Mouse (Mus musculus): ENCODE data around the gene Chrna9. TPM values are rescaled to one million over a fixed set of nuclear protein-coding genes. Genes with fewer than 3 reads are reported as not detected.

Gene Chrna9
- polyA plus RNA-seq, 1 experiment from 2014 or later, result 0.10 TPM

- Histone ChIP-seq H3K27ac (replicated peaks) (no peak overlapping the region), H3K27me3 (ENCODE audit: low read depth, poor library complexity, severe bottlenecking) (0 out of 2 replicates have a peak, but pooled peaks cover 3% of the 10 kb centered on the region), H3K9me3 (replicated peaks) (no peaks in the 10 kb centered on the region), H3K4me3 (no peak overlapping the region), H3K36me3 (no peaks in the 10 kb centered on the region), H3K4me1 (0 out of 2 replicates have a peak, but pooled peaks cover 8% of the 10 kb centered on the region)
- no peak for DNase-seq (ENCODE audit: low spot score)
- WGBS, result 51% methylated on average over 16 of the region's 16 CpGs
Observed at GRCm38 (mm10) chr5:66005041-66005678, 70.4 kb downstream of the Chrna9 start.

GRCm38 (mm10) chr5:66008245-66008967 is 73.7 kb downstream of the Chrna9 start:
- Histone ChIP-seq H3K36me3 (no peaks in the 10 kb centered on the region), H3K27me3 (ENCODE audit: low read depth, poor library complexity, severe bottlenecking) (0 out of 2 replicates have a peak, but pooled peaks cover 3% of the 10 kb centered on the region), H3K27ac (replicated peaks) (no peak overlapping the region), H3K9me3 (replicated peaks) (no peaks in the 10 kb centered on the region), H3K4me1 (0 out of 2 replicates have a peak, but pooled peaks cover 8% of the 10 kb centered on the region), H3K4me3 (no peak overlapping the region)
- no peak for DNase-seq (ENCODE audit: low spot score)
- WGBS, result 88% methylated on average over 15 of the region's 15 CpGs

- Histone ChIP-seq H3K4me3 (no peak overlapping the region), H3K4me1 (no peaks in the 10 kb centered on the region), H3K36me3 (no peaks in the 10 kb centered on the region), H3K27me3 (ENCODE audit: low read depth, poor library complexity, severe bottlenecking) (no peaks in the 10 kb centered on the region), H3K9me3 (replicated peaks) (no peaks in the 10 kb centered on the region), H3K27ac (replicated peaks) (no peak overlapping the region)
- no peak for DNase-seq (ENCODE audit: low spot score)
- 86% methylated on average over 3 of the region's 3 CpGs for WGBS
Observed at GRCm38 (mm10) chr5:66013999-66014398, 79.3 kb downstream of the Chrna9 start.

GRCm38 (mm10) chr5:66014437-66014836 is 79.7 kb downstream of the Chrna9 start:
- Histone ChIP-seq H3K4me1 (no peaks in the 10 kb centered on the region), H3K27me3 (ENCODE audit: low read depth, poor library complexity, severe bottlenecking) (no peaks in the 10 kb centered on the region), H3K4me3 (no peak overlapping the region), H3K9me3 (replicated peaks) (no peaks in the 10 kb centered on the region), H3K27ac (replicated peaks) (no peak overlapping the region), H3K36me3 (no peaks in the 10 kb centered on the region)
- DNase-seq (ENCODE audit: low spot score), result no peak
- 87% methylated on average over 2 of the region's 2 CpGs for WGBS

- H3K27me3 ChIP-seq (ENCODE audit: low read depth, poor library complexity, severe bottlenecking), result no peaks in the 10 kb centered on the region
- no peak overlapping the region for H3K4me3 ChIP-seq
- no peak for DNase-seq (ENCODE audit: low spot score)
- H3K4me1 ChIP-seq, result no peaks in the 10 kb centered on the region
- 91% methylated on average over 2 of the region's 2 CpGs for WGBS
- no peaks in the 10 kb centered on the region for H3K9me3 ChIP-seq (replicated peaks)
- H3K36me3 ChIP-seq, result no peaks in the 10 kb centered on the region
- H3K27ac ChIP-seq (replicated peaks), result no peak overlapping the region
Observed at GRCm38 (mm10) chr5:66015449-66015961, 80.8 kb downstream of the Chrna9 start.

GRCm38 (mm10) chr5:66026796-66027195 is 92.1 kb downstream of the Chrna9 start:
- 98% methylated on average over 31 of the region's 31 CpGs for WGBS
- Histone ChIP-seq H3K4me1 (no peaks in the 10 kb centered on the region), H3K9me3 (replicated peaks) (peaks cover 19% of the 10 kb centered on the region), H3K4me3 (no peak overlapping the region), H3K27me3 (ENCODE audit: low read depth, poor library complexity, severe bottlenecking) (no peaks in the 10 kb centered on the region), H3K27ac (replicated peaks) (no peak overlapping the region), H3K36me3 (no peaks in the 10 kb centered on the region; the same call in 1 of the 2 replicates)
- no peak for DNase-seq (ENCODE audit: low spot score)

Small RNAs within 50 kb of the gene (microRNA-seq; reads per million reads assigned to microRNA genes)
- not detected for gene Gm25952

Other genes with a start within 250 kb of the Chrna9 start
- gene Pds5a, start 236.6 kb upstream of the Chrna9 start, polyA plus RNA-seq (2016; fragmentation: Nextera tagmentation; extraction: Ambion mirVana), result 95.6 and 98.9 TPM in 2 replicates
- 30.4 and 33.3 TPM in 2 replicates for gene N4bp2, start 171.4 kb upstream of the Chrna9 start, polyA plus RNA-seq (2016; fragmentation: Nextera tagmentation; extraction: Ambion mirVana)
- 0.22 and 0.27 TPM in 2 replicates for gene Rhoh, start 73.7 kb upstream of the Chrna9 start, polyA plus RNA-seq (2016; fragmentation: Nextera tagmentation; extraction: Ambion mirVana)
- not detected in 2 replicates for gene 9130230L23Rik, start 69.4 kb downstream of the Chrna9 start, polyA plus RNA-seq (2016; fragmentation: Nextera tagmentation; extraction: Ambion mirVana)
- gene Rbm47, start 238.2 kb downstream of the Chrna9 start, polyA plus RNA-seq (2016; fragmentation: Nextera tagmentation; extraction: Ambion mirVana), result 1.3 and 1.9 TPM in 2 replicates